Mouse (Mus musculus) cerebellum, adult 2 months (tissue): ENCODE measurements around the gene Use1. TPM values are rescaled to one million over a fixed set of nuclear protein-coding genes. Genes with fewer than 3 reads are reported as not detected.

Experiments
- DNase-seq, 2 experiments: peaks; one replicate each; pipeline ENCODE4 v3.0.0; 2021
- H3K27ac ChIP-seq: fragments of 200-500 bp; 2 replicates; pipeline ENCODE4 v1.5.1; 2012; ENCODE audit warnings: low read length, control low read depth, inconsistent platforms; ENCODE audit not compliant: insufficient read depth
- H3K27me3 ChIP-seq: fragments of 200-500 bp; 2 replicates; pipeline ENCODE4 v1.6.1; 2012; ENCODE audit warnings: inconsistent platforms, mild to moderate bottlenecking, low read length, moderate library complexity; ENCODE audit not compliant: control insufficient read depth, insufficient read depth
- H3K4me1 ChIP-seq: fragments of 200-500 bp; 2 replicates; pipeline ENCODE4 v1.6.1; 2011; ENCODE audit warnings: low read length; ENCODE audit not compliant: control insufficient read depth, insufficient read depth
- H3K4me3 ChIP-seq: fragments of 200-500 bp; replicated peaks from 2 replicates; pipeline ENCODE3; 2011; ENCODE audit warnings: mild to moderate bottlenecking, low read depth, low read length, control low read depth; ENCODE audit not compliant: insufficient read depth
- CTCF ChIP-seq: fragments of 200-500 bp; IDR thresholded peaks from 2 replicates; pipeline ENCODE4 v1.5.1; 2011; ENCODE audit warnings: low read depth, mild to moderate bottlenecking, control low read depth, low read length, moderate library complexity, borderline replicate concordance; ENCODE audit not compliant: insufficient read depth
- POLR2A ChIP-seq: fragments of 200-500 bp; IDR thresholded peaks from 2 replicates; pipeline ENCODE4 v1.6.1; 2011; ENCODE audit warnings: low read length, control low read depth, borderline replicate concordance; ENCODE audit not compliant: insufficient read depth
- WGBS: fragments of 180-500 bp; shearing (Covaris S2); methylation state at CpG from one replicate; pipeline ENCODE4 v1.1.7; 2018; 5-methylcytosine and 5-hydroxymethylcytosine counted together
- polyA plus RNA-seq: library from polyadenylated mRNA; depleted of rRNA; stranded (reverse); fragments of >200 nt; gene quantifications from 2 replicates; pipeline ENCODE4 v1.2.3, GENCODE M21; 2012

The Use1 gene
- polyA plus RNA-seq, 1 experiment: 204 TPM

GRCm38 (mm10) chr8:71397701-71398100, 31.1 kb downstream of the Use1 start:
- peak in 1 of 2 experiments; percentile 35 for DNase-seq
- peak overlapping the region; percentile 77 for H3K4me3 ChIP-seq
- TF ChIP-seq POLR2A (no peak), CTCF (no peak)

GRCm38 (mm10) chr8:71400826-71401225, 34.2 kb downstream of the Use1 start:
- H3K27ac ChIP-seq: no peak overlapping the region
- H3K27me3 ChIP-seq: no peaks in the 10 kb centered on the region
- no peak for DNase-seq
- no peak overlapping the region for H3K4me3 ChIP-seq
- H3K4me1 ChIP-seq: 0 out of 2 replicates have a peak, but pooled peaks cover 3% of the 10 kb centered on the region
- WGBS: 89% methylated on average over 2 of the region's 2 CpGs
- TF ChIP-seq POLR2A (no peak), CTCF (no peak)

More at GRCm38 (mm10) chr8:71397701-71398100, 31.1 kb downstream of the Use1 start:
- 84% methylated on average over 12 of the region's 12 CpGs for WGBS
- no peak overlapping the region for H3K27ac ChIP-seq
- 0 out of 2 replicates have a peak, but pooled peaks cover 3% of the 10 kb centered on the region for H3K4me1 ChIP-seq
- H3K27me3 ChIP-seq: no peaks in the 10 kb centered on the region

- H3K27ac ChIP-seq: no peak overlapping the region
- H3K27me3 ChIP-seq: no peaks in the 10 kb centered on the region
- no peak overlapping the region for H3K4me3 ChIP-seq
- H3K4me1 ChIP-seq: 0 out of 2 replicates have a peak, but pooled peaks cover 5% of the 10 kb centered on the region
- TF ChIP-seq CTCF (no peak), POLR2A (no peak)
- no peak for DNase-seq
Measured at GRCm38 (mm10) chr8:71401454-71401853, 34.8 kb downstream of the Use1 start.

- Histone ChIP-seq H3K27me3 (no peaks in the 10 kb centered on the region), H3K4me3 (no peak overlapping the region), H3K4me1 (0 out of 2 replicates have a peak, but pooled peaks cover 5% of the 10 kb centered on the region), H3K27ac (no peak overlapping the region)
- no peak for TF ChIP-seq CTCF
- TF ChIP-seq POLR2A: no peak
- 84% methylated on average over 9 of the region's 9 CpGs for WGBS
- no peak for DNase-seq
Measured at GRCm38 (mm10) chr8:71402446-71402964, 35.9 kb downstream of the Use1 start.

- Histone ChIP-seq H3K27ac (no peak overlapping the region), H3K27me3 (no peaks in the 10 kb centered on the region), H3K4me1 (0 out of 2 replicates have a peak, but pooled peaks cover 3% of the 10 kb centered on the region), H3K4me3 (no peak overlapping the region)
- no peak for TF ChIP-seq CTCF
- TF ChIP-seq POLR2A: no peak
- DNase-seq: no peak
- WGBS: 91% methylated on average over 6 of the region's 6 CpGs
Measured at GRCm38 (mm10) chr8:71403107-71403885, 36.6 kb downstream of the Use1 start.

GRCm38 (mm10) chr8:71404011-71404410, 37.4 kb downstream of the Use1 start:
- H3K27ac ChIP-seq: no peak overlapping the region
- no peak for DNase-seq
- no peaks in the 10 kb centered on the region for H3K27me3 ChIP-seq
- WGBS: 83% methylated on average over 8 of the region's 8 CpGs
- no peak overlapping the region for H3K4me3 ChIP-seq
- 0 out of 2 replicates have a peak, but pooled peaks cover 3% of the 10 kb centered on the region for H3K4me1 ChIP-seq
- TF ChIP-seq CTCF (no peak), POLR2A (no peak)

GRCm38 (mm10) chr8:71404951-71405351, 38.3 kb downstream of the Use1 start:
- 36% methylated on average over 9 of the region's 9 CpGs for WGBS
- Histone ChIP-seq H3K27ac (no peak overlapping the region), H3K4me3 (no peak overlapping the region), H3K27me3 (no peaks in the 10 kb centered on the region), H3K4me1 (0 out of 2 replicates have a peak, but pooled peaks cover 3% of the 10 kb centered on the region)
- DNase-seq: peak in 1 of 2 experiments; percentile 45
- no peak for TF ChIP-seq CTCF
- 0 out of 2 replicates have a peak, but pooled peaks have one; percentile 5 for TF ChIP-seq POLR2A
